Mouse (Mus musculus): Measurements from ENCODE around the gene Ppp1r2.

Gene Ppp1r2

DNA sequence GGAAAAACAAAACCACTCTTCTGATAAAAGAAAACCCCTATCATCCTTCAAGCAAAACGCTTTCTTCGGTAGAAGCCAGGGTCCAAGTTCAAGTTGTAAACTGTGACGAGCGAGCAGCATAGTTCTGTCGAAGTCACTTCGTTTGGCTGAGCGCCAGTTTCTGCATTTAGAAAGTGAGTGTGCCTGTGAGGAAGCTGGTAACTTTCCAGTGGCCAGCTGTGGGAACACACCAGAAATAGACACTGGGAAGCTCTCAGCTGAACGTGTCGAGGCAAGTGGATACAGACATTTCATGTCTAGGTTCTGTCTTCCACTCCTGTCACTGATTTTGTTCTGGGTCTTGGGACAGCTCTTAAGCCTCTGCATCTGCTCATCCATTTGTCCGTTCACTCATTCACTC is 15.2 kb upstream of the Ppp1r2 start:
- DNase-seq (ENCODE audit: low spot score) = peak; percentile 54

DNA sequence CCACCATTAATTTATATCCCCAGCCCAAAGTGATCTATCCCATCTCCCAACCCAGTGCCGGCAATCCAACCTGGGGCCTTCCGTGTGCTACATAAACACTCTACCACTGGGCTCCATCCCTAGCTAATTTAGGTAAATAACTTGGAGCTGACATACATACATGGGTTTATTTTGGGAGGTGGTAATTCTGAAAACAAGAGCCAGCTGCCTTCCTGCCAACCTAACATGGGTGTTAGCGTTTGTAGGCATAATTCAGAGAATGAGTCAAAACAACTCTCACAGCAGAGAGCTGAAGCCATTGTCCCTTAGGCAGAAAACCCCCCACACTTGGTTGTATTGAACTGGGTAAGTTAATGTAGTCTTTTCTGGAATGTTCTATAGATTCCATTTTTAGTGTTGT is 12.6 kb upstream of the Ppp1r2 start:
- DNase-seq (ENCODE audit: low spot score) = no peak

DNA sequence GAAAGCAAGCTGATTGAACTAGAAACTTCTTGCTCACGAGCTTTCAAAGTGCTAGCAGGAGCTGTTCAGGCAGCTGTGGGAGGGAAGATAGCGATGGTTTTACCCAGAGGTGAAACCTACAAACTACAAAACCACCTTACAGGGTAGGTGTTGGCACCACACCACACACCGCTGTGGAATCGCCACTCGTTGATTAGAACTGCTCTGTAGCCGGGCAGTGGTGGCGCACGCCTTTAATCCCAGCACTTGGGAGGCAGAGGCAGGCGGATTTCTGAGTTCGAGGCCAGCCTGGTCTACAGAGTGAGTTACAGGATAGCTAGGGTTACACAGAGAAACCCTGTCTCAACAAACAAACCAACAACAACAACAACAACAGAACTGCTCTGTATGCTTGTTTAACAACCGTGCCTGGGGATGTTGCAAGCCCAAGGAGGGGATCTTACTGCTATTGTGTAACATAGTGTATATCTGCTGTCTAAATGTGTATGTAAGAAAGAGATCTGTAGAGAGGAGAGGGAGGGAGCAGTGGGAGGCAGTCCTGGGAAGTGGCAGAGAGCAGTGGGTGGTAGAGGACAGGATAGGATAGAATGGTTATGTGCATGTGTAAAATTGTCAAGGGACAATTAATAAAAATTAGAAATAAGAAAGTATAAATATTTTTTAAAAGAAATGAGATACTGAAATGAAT is 11.9 kb upstream of the Ppp1r2 start:
- no peak for DNase-seq (ENCODE audit: low spot score)

DNA sequence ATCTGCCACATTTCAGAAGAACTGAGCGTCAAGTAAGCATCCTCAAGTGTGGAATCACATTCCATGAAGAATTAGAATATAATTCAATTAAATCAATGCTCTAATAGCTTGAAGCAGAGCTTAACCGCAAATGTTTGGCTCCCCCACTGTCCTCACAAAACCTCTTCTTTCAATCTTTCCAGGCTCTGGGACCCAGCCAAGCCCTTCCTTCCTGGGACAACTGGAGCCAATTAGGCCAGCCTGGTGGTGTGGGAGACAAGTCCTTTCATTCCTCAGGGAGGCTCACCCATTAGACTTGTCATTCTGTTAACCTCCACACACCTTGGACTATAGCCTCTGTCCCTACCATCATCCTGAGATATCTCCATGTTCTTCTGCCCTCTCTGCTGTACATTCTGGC is 6.9 kb upstream of the Ppp1r2 start:
- no peak for DNase-seq (ENCODE audit: low spot score)

DNA sequence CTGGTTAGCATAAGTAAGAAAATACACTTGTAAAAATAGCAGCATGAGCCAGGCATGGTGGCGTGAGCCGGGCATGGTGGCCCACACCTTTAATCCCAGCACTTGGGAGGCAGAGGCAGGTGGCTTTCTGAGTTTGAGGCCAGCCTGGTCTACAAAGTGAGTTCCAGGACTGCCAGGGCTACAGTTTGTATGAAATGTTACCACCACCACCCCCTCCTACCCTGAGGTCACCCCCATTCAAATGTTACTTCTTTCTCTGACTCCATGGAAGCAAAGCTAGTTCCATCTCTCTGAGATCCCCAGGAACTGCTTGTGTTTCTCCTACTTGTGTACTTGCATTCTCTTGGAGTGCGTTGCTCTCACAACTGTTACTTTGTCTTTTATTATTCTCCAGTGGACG is 5.1 kb upstream of the Ppp1r2 start:
- no peak for DNase-seq (ENCODE audit: low spot score)

DNA sequence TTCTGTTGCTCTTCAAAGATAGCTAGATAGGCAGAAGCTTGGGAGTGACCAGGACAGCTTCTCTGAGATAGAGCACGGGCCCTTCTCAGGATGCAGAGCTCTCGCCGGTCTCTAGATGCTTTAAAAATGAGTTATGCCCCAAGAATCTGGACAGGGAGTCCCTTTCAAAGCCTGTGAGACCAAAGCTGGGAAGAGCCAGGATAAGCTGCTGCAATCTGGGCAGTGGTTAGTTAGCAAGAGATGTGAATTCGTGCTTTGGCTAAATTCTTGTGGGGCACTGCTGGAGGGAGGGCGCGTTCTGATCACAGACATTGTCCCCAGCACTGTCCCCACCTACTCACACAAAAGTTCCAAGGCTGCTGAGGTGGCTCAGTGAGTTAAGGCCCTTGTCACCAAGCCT is 3.5 kb upstream of the Ppp1r2 start:
- no peak for DNase-seq (ENCODE audit: low spot score)

DNA sequence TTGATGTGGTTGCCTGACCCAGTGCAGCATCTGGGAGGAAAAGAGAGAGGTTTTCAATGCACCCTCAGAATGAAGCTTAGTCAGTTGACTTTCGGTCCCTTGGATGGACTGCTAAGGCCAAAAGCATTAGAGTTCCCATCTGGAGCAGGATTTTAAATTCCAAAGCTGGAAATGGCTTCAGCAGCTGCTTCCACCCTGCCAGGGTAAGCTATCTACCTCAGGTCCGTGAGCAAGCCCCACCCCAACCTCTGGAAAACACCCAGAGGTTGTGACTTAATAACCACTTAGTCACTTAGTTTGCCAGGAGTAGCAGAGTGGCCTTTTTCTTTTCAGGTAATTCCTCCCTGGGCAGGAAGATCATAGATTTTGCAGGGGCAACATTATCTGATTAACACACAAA is 3.0 kb upstream of the Ppp1r2 start:
- DNase-seq (ENCODE audit: low spot score) = no peak

DNA sequence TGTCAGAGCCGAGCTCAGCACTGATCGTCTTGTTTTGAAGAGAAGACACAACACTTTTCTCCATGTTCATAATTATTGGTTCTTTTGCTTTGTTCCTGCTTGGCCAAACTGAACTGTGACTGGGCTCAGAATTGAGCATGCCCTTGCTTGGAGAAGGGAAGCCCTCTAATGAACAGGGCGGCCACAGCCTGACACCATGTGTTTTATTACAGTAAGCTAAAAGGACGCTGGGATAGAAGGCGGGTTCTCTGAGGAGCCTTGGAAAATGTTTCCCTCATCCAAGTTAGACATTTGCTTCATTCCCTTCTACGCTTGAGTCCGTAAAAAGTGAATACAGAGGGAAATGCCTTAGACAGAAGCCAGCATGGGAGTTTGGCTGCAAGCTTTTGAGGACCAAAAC is 1.9 kb upstream of the Ppp1r2 start:
- DNase-seq (ENCODE audit: low spot score) = no peak

DNA sequence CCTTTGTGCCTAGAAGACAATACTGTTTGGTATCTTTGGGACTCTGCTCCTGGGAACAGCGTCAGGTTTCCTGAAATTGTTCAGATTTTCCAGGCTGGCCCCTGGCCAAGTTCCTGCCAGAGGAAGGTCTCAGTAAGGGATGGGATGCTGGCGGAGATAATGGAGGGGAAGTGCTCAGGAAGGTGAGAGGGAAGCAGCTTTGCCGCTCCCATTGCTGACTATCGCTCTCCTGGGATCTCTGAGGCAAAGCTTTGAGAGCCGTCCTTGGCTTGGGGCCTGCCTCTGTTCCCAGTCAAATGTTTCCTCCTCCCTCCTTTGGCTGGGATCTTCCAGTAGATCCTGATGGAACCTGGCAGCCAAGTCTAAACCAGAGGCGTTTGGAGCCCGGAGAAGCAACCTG is 1.5 kb upstream of the Ppp1r2 start:
- peak; percentile 34 for DNase-seq (ENCODE audit: low spot score)

DNA sequence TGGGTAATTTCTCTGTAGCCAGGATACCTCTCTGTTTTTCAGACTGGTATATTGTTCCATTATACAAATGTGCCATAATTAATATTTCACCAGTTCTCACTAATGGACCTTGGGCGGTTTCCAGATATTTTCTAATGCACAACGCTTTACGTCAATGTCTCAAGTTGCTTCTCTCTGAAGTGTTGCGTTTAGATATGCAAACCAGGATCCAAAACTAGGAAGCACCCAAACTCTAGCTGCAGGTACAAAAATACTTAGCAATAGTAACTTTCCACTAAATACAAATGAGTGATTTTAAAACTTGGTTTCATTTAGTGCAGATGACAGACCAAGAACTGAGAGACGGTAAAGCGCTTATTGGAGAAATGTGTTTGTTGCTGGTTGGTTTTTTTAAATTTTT is 993 bp downstream of the Ppp1r2 start:
- DNase-seq (ENCODE audit: low spot score) = no peak

DNA sequence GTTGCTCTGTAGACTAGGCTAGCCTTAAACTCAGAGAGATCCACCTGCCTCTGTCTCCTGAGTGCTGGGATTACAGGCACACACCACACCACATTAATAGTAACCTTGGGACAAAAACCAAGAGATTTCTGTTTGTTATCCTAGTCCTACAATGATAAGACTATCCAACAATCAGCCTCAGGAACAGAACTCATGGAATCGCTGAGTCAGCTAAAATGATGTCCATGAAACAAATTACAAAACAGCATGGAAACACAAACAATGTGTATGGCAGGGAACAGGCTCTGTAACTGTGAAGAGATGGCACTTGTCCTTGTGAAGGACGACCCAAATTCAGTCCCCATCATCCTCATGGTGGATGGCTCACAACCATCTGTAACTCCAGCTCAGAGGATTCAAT is 8.4 kb downstream of the Ppp1r2 start:
- DNase-seq (ENCODE audit: low spot score) = no peak

DNA sequence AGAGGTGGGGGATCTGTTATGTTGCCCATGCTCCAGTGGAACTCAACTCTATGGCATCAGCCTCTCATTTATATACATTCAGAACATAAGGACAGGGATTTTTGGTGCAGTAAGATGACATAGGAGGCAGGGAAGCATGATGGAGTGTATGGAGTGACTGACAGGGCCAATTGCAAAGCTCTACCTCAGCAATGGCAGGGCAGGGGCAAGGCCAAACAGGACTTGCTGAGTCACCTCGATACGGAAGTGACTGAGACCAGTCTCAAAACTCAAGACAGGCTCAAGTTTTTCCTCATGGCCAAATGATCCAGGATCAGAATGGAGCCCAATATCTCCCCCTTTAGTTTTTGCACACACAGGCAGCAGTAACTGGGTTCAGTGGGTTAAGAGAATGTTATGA is 18.9 kb downstream of the Ppp1r2 start:
- no peak for DNase-seq (ENCODE audit: low spot score)

DNA sequence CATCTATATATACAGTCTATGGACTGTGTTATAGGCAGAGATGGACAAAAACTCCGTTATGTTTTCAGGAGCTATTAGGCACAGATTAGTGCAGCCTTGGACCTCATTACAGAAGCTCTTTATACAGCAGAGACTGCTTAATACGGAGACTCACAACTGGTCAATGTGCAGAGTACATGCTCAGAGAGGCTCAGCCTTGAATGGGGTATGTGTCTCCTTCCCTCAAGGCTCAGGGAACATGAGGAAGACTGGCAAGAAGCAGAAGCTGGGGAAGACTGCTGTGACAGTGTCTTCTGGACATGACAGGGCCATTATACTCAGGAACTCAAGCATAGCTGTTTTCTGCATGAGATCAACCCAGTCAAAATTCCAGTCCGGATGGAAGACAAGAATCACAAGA is 19.4 kb downstream of the Ppp1r2 start:
- no peak for DNase-seq (ENCODE audit: low spot score)

DNA sequence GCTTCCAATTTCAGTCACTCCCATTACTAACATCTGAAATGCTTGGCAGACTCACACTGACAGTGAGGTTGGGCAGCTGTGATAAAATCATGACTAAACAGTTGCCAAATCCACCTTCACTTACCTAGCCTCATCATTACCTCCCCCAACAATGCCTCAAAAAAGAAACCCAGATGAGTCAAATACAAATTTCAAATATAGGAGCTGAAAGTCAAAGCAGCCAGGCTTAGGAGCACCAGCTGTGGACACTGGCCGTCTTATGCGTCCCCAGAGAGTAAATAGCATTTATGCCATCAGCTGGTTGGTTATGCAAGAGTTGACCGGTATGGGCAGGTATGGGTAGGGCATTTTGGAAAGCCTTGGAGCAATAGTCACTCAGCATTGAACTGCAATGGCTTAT is 25.7 kb downstream of the Ppp1r2 start:
- DNase-seq (ENCODE audit: low spot score) = no peak

DNA sequence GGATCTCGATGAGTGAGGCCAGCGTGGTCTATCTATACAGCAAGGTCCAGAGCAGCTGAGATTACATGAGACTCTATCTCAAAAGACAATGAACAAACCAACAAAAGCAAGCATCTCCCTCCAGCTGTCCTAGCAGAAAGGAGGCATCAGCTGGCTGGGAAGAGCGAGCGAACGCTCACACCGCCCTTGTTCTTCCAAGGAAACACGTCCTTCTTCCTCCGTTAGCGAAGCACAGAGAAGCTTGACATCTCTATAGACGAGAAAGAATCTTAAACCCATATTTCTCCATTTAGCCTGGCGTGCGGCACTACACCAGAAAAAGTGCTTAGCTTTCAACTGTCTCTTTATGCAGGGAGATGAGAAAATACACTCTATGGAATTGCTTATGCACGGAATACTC is 26.4 kb downstream of the Ppp1r2 start:
- DNase-seq (ENCODE audit: low spot score) = no peak

DNA sequence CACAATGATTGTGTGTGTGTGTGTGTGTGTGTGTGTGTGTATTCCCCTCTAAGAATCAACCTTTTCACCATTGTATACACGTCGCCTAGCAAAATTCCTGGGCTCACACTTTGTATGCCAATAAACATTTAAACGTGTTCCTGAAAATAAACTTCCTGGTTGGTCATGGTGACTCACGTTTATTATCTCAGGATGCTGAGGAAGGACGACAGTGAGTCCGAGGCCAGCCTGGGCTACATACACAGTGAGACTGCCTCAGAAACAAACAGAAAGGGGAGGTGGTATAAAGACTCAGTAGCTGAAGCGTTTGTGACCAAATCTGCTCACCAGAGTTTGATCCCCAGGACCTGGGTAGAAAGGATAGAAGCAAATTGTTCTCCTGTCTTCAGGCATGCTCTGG is 27.6 kb downstream of the Ppp1r2 start:
- no peak for DNase-seq (ENCODE audit: low spot score)

DNA sequence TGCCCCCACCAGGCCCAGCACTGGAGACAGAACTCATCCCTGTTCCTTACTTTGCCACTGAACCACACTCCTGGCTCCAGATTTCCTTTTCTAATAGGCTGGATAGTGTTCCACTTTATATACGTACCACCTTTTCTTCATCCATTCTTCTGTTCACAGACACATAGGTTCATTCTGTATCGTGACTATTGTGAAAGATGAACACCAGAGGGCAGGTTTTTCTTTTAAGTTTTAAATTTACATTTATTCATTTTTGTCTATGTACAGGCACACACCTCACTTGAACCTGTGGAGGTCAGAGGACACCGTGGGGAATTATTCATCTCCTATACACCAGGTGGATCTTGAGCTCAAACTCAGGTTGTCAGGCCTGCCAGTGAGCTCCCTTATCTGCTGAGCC is 31.0 kb downstream of the Ppp1r2 start:
- no peak for DNase-seq (ENCODE audit: low spot score)

DNA sequence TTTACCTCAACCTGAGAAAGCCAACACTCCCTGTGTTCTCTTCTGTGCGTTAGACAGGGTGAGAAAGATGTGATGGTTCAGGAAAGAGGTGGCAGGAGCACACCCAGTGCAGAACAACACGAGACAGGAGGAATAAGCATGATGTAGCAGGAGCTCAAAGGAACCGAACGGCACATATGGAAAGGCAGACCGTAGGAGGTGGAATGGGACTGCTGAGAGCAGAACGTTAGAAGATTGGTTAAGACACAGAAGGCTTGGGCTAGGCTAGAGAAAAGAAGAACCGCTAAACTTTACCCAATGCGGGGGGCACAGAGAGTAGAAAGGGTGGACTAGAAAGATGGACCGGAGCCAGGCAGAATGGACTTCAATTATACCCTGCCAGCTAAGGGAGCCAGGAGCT is 33.6 kb downstream of the Ppp1r2 start:
- DNase-seq (ENCODE audit: low spot score) = no peak

DNA sequence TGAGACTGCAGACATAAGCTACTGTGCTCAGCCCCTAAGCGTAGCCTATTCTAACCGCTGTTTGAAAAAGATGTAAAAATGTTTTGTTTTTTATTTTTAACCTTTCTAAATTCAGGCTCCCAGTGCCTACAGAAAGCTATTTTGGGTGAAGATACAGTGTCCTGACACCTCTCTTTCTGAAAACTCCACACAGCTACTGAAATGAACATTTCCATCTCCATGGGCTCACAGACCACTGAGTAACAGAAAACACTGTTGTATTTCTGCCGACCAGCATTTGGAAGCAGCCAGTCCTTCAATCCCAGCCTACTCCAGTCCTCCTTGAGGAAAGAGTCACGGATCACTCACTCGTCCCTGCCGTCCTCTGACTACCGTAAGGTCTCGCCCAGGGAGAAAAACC is 34.5 kb downstream of the Ppp1r2 start:
- DNase-seq (ENCODE audit: low spot score) = no peak

DNA sequence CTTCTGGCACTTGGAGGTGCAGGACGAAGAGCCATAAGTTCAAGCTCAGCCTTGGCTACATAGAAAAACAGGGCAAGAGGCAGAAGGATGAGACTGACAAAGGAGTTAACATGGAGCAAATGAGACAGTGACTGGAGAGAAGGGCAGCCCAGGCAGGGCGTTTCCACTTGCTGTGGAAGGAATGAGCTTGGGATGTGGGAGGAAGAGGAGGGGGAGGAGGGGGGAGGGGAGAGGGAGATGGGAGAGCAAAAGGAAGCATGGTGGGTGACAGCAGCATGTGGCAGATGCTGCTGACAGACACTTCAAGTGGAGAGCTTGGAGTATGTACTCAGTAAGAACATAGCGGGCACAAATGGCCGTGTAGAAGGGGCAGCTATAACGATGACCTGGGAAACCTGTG is 36.8 kb downstream of the Ppp1r2 start:
- no peak for DNase-seq (ENCODE audit: low spot score)

DNA sequence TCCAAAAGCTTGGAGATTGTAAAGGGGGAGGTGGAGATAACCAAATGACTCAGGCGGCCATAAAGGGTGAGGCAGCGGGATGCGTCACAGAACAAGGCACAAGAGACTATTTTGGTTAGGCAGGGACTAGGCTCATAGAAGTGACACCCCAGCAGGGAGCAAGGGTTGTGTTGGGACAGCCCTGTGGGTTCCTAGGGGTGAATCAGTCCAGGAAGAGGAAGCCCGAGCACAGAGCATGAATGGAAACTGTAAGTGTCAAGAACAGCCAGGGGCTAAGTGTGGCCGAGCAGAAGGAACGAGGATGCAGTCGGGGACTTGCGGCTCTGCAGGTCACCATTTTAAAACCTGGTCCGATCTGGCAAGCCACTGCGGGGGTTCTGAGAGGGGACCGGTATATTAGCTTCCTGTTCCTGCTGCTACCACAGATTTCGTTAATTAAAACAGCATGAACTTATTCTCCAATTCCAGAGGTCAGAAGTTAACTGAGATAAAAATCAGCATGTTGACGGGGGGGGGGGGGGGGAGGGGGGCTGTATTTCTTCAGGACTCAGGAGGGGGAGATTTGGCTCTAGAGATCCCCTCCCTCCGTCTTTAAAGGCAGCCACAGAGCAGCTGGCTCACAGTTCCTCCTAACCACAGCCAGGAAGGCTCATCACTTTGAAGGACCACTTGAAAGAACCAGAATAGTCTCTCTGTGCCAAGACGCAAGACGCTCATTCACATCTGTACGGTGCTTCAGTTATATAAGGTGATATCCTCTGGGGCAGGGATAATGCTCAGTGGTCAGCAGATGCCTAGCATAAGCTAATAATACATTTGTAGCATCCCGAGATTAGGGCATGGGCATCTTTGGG is 39.4 kb downstream of the Ppp1r2 start:
- DNase-seq (ENCODE audit: low spot score) = no peak

DNA sequence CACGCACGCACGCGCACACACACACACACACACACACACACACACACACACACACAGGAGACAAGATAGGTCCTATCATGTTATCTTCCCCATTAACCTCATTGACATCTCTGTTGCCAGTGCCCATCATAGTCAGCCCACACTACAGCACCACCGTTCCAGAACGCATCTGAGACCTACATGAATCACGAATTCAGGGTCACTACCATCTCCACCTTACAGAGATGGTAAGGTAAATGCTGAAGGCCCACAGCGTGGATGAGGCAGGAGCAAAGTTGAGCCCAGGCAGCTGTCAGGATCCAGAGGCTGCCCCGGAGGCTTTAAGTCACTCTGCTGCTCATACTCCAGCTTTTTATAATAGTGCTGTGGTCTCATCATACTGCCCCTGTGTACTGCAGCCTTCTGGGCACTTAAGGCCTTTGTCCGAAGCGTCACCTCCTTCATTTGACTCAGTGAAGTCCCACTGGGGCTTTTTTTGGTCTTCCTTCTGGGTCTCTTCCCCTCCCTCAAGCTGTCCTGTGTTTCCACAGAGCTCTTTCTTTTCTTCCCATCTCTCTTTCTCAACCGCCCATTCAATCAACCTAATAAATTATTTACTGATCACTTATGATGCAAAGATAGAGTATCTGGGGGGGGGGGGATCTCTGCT is 40.1 kb downstream of the Ppp1r2 start:
- DNase-seq (ENCODE audit: low spot score) = no peak

DNA sequence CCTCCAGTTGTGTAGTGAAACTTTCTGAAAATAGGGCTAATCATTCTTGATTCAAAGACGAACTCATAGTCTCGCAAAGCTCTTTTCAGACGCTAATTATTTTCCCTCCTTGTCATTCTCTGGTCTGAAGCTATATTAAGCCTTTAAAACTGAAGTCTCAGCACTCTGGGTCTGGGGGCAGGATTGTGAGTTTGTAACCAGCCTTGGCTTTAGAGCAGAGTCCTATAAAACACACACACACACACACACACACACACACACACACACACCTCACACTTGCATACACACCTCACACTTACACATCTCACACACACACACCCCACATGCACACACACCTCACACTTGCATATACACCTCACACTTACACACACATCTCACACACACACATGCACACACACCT is 40.7 kb downstream of the Ppp1r2 start:
- no peak for DNase-seq (ENCODE audit: low spot score)

All from MN1 (cell line).